Comparison of ENCODE assay signal across 13 mouse cellular contexts in genomic region chr10:127150471-127150872, GRCm38 (mm10). TPM values are rescaled to one million over a fixed set of nuclear protein-coding genes. Genes with fewer than 3 reads are reported as not detected.
DNase-seq lines count a peak whose midpoint lies in the region; ATAC-seq and TF ChIP-seq lines count a peak whose summit lies in the region.
"Had no signal": no experiment of that assay in that cellular context is flagged by ENCODE, and none has a peak within 500 bp of the region (broad histone marks: within the 10 kb centered on the region; RNA-seq: fewer than 3 reads in every experiment).

No protein-coding gene starts in this region.

- intact Hi-C loops in left cerebral cortex, adult 2 months (cut with DNase I) = no loop called here

- peaks cover 22% of the 10 kb centered on the region for H3K4me1 ChIP-seq in megakaryocyte, embryonic 14.5 days

- peak overlapping the region; percentile 68 for H3K4me3 ChIP-seq in megakaryocyte, embryonic 14.5 days (replicated peaks)
- H3K4me3 ChIP-seq in left cerebral cortex, adult 2 months = no peak overlapping the region

- peak; percentile 29 for DNase-seq in adrenal gland, adult 2 months
- no peak for DNase-seq in adrenal gland, adult 8-10 months
- peak; percentile 77 to 78 for DNase-seq in kidney, adult 8-10 months
- DNase-seq in embryo, embryonic 11 days = no peak
- no peak for DNase-seq in left cerebral cortex, adult 2 months (ENCODE audit: extremely low spot score in 1 of 2, low spot score in 2 of 2)
- no peak for DNase-seq in cerebellum, postnatal 10 days
- DNase-seq: cerebellum, adult 11-12 months; layer of hippocampus, adult 9-11 months; lung, postnatal 14 days had no signal

- H3K9me3 ChIP-seq in megakaryocyte, embryonic 14.5 days = 0 out of 2 replicates have a peak, but pooled peaks cover 4% of the 10 kb centered on the region

- no peaks in the 10 kb centered on the region for H3K36me3 ChIP-seq in megakaryocyte, embryonic 14.5 days (replicated peaks; ENCODE audit: low read length)

- no peak for TF ChIP-seq CTCF in left cerebral cortex, adult 2 months (IDR thresholded peaks at IDR 0.05)

- no peak overlapping the region for H3K27ac ChIP-seq in left cerebral cortex, adult 2 months
- H3K27ac ChIP-seq: hindbrain, embryonic 14.5 days had no signal

- peak; percentile 81 for ATAC-seq in activated CD4-positive, CD25-positive, alpha-beta regulatory T cell, adult 4 months

- peaks cover 4% of the 10 kb centered on the region for H3K27me3 ChIP-seq in megakaryocyte, embryonic 14.5 days (replicated peaks)

RNA-seq across cellular contexts. Expression of gene B4galnt1, which starts 14.6 kb away (rescaled TPM):
- total RNA-seq in adrenal gland, adult 2 months (2021) = 10 to 100 TPM in 1 of 2 experiments, 1 to 10 TPM in 1; 8.3 to 11.6 TPM
- polyA plus RNA-seq in adrenal gland, adult 2 months (2012; rRNA removed) = 17.8 and 19.1 TPM in 2 replicates
- 10 to 100 TPM in 2 of 4 experiments, 1 to 10 TPM in 2; 8.8 to 13.4 (median 11.1) TPM for total RNA-seq in adrenal gland, adult 8-10 months (2022)
- polyA plus RNA-seq in activated CD4-positive, CD25-positive, alpha-beta regulatory T cell, adult 4 months (2017; shearing (Covaris generic)) = 100 to 1,000 TPM; 152 to 209 TPM
- polyA plus RNA-seq in megakaryocyte, embryonic 14.5 days (2012; ENCODE audit: insufficient read depth, low replicate concordance) = 71.2 and 76.1 TPM in 2 replicates
- total RNA-seq in left cerebral cortex, adult 2 months (2021) = 100 to 1,000 TPM; 122 to 125 TPM

RNA-seq across cellular contexts. Expression of gene Os9, which starts 29.5 kb away (rescaled TPM):
- total RNA-seq in adrenal gland, adult 2 months (2021) = 100 to 1,000 TPM; 127 to 147 TPM
- 82.2 and 108 TPM in 2 replicates for polyA plus RNA-seq in adrenal gland, adult 2 months (2012; rRNA removed)
- total RNA-seq in adrenal gland, adult 8-10 months (2022) = 100 to 1,000 TPM; 139 to 153 (median 150) TPM
- polyA plus RNA-seq in activated CD4-positive, CD25-positive, alpha-beta regulatory T cell, adult 4 months (2017; shearing (Covaris generic)) = 10 to 100 TPM; 51.3 to 75.5 TPM
- polyA plus RNA-seq in megakaryocyte, embryonic 14.5 days (2012; ENCODE audit: insufficient read depth, low replicate concordance) = 140 and 267 TPM in 2 replicates
- 100 to 1,000 TPM; 109 to 114 TPM for total RNA-seq in left cerebral cortex, adult 2 months (2021)

RNA-seq across cellular contexts. Expression of gene Slc26a10, which starts 30.0 kb away (rescaled TPM):
- total RNA-seq in adrenal gland, adult 2 months (2021) = under 1 TPM; 0.35 to 0.58 TPM
- polyA plus RNA-seq in adrenal gland, adult 2 months (2012; rRNA removed) = 1.1 and 2.4 TPM in 2 replicates
- total RNA-seq in adrenal gland, adult 8-10 months (2022) = 1 to 10 TPM in 1 of 4 experiments, under 1 TPM in 3; 0.21 to 2.3 (median 0.48) TPM
- polyA plus RNA-seq in activated CD4-positive, CD25-positive, alpha-beta regulatory T cell, adult 4 months (2017; shearing (Covaris generic)) = 1 to 10 TPM; 2.5 to 2.7 TPM
- 0.23 and 0.76 TPM in 2 replicates for polyA plus RNA-seq in megakaryocyte, embryonic 14.5 days (2012; ENCODE audit: insufficient read depth, low replicate concordance)
- 1 to 10 TPM; 3.8 TPM for total RNA-seq in left cerebral cortex, adult 2 months (2021)

RNA-seq across cellular contexts. Expression of gene Arhgef25, which starts 39.4 kb away (rescaled TPM):
- total RNA-seq in adrenal gland, adult 2 months (2021) = 10 to 100 TPM; 16.0 to 25.8 TPM
- polyA plus RNA-seq in adrenal gland, adult 2 months (2012; rRNA removed) = 41.3 and 44.9 TPM in 2 replicates
- total RNA-seq in adrenal gland, adult 8-10 months (2022) = 10 to 100 TPM; 24.8 to 52.1 (median 37.9) TPM
- not detected for polyA plus RNA-seq in activated CD4-positive, CD25-positive, alpha-beta regulatory T cell, adult 4 months (2017; shearing (Covaris generic))
- not detected in 2 replicates for polyA plus RNA-seq in megakaryocyte, embryonic 14.5 days (2012; ENCODE audit: insufficient read depth, low replicate concordance)
- 100 to 1,000 TPM; 198 to 208 TPM for total RNA-seq in left cerebral cortex, adult 2 months (2021)
- total RNA-seq: monocyte, adult 5-6 weeks had no signal

RNA-seq across cellular contexts. Expression of gene Dtx3, which starts 45.1 kb away (rescaled TPM):
- total RNA-seq in adrenal gland, adult 2 months (2021) = 10 to 100 TPM; 53.6 to 75.7 TPM
- 203 and 219 TPM in 2 replicates for polyA plus RNA-seq in adrenal gland, adult 2 months (2012; rRNA removed)
- total RNA-seq in adrenal gland, adult 8-10 months (2022) = 100 to 1,000 TPM in 2 of 4 experiments, 10 to 100 TPM in 2; 61.1 to 158 (median 116) TPM
- 10 to 100 TPM; 40.6 to 42.9 TPM for polyA plus RNA-seq in activated CD4-positive, CD25-positive, alpha-beta regulatory T cell, adult 4 months (2017; shearing (Covaris generic))
- polyA plus RNA-seq in megakaryocyte, embryonic 14.5 days (2012; ENCODE audit: insufficient read depth, low replicate concordance) = 51.0 and 171 TPM in 2 replicates
- 100 to 1,000 TPM; 207 to 223 TPM for total RNA-seq in left cerebral cortex, adult 2 months (2021)

Comparison
In these comparisons a context has a peak if more than half of its experiments do, and no peak if none do; other contexts are left out.
1. DNase-seq: peak in adrenal gland, adult 2 months (single experiment) and kidney, adult 8-10 months (2 of 2); none in adrenal gland, adult 8-10 months (single experiment), embryo, embryonic 11 days (single experiment), left cerebral cortex, adult 2 months (0 of 2) and cerebellum, postnatal 10 days (0 of 2).
2. RNA of gene B4galnt1, which starts 14.6 kb away (total RNA-seq): 122 to 125 TPM in left cerebral cortex, adult 2 months; 8.8 to 13.4 TPM in adrenal gland, adult 8-10 months and 8.3 to 11.6 TPM in adrenal gland, adult 2 months; every median in the first group is over 4 times any median in the second.